Mouse (Mus musculus): ENCODE data around the gene Ildr2.

The Ildr2 gene

DNA sequence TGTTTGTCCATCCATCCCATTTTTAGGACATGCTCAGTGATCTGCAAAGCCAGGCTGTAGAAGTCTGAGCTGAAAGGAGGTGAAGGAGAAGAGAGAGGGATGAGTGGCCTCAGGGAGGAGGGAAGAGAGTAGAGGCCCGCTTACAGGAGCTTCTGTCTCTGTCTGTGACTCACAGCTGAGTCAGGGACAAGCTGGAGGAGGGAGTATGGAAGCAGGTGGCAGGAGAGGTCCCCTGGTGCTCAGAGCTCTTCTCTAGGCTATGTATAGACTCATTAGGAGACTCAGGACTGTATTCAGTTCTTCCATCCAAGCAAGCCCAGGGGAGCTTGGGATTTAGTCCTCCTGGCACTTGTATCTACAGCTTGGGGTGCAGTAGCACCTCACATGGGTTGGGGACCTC, 59.7 kb downstream of the Ildr2 start:
- in situ Hi-C loops (cut with MboI; ENCODE audit: low pct_unique_long_range_greater_than_20kb in 1 of 2, low sequenced_read_pairs in 2 of 2, unreplicated experiment in 1 of 2): loop anchor here (10.0 to 25.0 kb wide), 2 partner anchors 149 to 526 kb away; partner anchors contain the start of gene Cd247 (in 1 of the 2)

DNA sequence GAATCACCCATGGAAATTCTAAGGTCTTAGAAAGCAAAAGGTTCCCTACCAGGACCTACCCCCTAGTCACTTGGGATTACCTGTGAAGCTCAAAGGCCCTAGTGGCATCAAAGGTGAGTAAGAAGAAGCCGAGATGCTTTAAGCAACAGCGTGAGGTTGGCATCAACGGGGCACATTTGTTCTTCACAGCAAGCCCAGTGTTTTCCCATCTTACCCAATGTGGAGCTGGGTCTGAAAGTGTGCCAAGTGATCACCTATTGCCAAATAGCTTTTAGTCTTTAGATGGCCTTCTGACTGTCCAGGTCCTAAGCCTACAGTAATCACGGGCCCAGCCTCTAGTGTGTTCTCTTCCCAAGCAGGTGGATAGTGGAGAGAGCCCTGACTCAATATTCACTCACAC, 61.8 kb downstream of the Ildr2 start:
- in situ Hi-C loops (cut with MboI; ENCODE audit: low pct_unique_long_range_greater_than_20kb in 1 of 2, low sequenced_read_pairs in 2 of 2, unreplicated experiment in 1 of 2): loop anchor here (10.0 to 25.0 kb wide), 2 partner anchors 151 to 528 kb away; partner anchors contain the start of gene Cd247 (in 1 of the 2)

DNA sequence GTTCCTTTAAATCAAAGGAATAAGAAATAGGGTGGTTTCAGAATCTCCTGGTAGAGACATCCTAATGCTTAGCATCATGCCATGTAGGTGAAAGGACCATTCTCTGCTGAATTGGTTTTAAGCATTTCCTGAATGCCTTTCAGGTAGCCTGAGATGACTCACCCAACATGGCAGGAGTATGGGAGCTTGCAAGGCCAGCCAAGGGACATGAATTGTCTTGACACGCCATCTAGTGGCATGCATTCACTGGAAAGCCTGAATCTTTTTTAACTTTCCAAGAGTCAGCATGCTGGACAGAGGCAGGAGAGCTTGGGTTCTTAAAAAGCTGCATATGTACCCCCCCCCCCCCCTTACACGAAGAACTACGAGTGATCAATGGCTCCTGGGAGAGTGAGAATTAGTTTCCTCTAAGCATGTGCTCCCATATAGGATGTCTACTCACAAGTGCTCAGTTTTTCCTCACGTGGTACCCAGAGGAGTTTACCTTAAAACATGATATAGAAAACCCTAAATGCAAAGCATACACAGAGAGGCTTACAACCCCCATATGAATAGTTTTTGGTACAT, 65.3 kb downstream of the Ildr2 start:
- in situ Hi-C loops (cut with MboI; ENCODE audit: low pct_unique_long_range_greater_than_20kb in 1 of 2, low sequenced_read_pairs in 2 of 2, unreplicated experiment in 1 of 2): loop anchor here (10.0 to 25.0 kb wide), 2 partner anchors 154 to 532 kb away; partner anchors contain the start of gene Cd247 (in 1 of the 2)

DNA sequence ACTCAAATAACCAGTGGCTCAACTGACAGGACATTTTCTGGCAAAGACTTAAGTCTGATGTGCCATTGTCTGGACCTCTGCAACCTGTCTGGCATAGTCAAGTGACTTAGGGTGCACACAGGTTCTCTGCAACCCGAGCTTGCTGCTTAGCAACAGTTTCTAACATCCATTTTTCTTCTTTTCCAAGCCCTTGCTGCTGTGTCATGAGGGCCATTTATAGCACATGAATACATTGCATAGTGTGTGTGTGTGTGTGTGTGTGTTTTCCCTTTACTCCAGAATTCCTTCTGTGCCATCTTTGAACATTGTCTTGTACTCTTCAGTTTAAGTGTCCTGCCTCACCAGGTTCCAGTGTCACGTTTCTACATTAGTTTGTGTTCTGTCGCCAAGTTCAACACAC, 72.5 kb downstream of the Ildr2 start:
- in situ Hi-C loops (cut with MboI; ENCODE audit: low pct_unique_long_range_greater_than_20kb in 1 of 2, low sequenced_read_pairs in 2 of 2, unreplicated experiment in 1 of 2): loop anchor here in 1 of 2 experiments (25.0 kb wide), 1 partner anchor 261 kb away; no protein-coding TSS in a partner anchor

DNA sequence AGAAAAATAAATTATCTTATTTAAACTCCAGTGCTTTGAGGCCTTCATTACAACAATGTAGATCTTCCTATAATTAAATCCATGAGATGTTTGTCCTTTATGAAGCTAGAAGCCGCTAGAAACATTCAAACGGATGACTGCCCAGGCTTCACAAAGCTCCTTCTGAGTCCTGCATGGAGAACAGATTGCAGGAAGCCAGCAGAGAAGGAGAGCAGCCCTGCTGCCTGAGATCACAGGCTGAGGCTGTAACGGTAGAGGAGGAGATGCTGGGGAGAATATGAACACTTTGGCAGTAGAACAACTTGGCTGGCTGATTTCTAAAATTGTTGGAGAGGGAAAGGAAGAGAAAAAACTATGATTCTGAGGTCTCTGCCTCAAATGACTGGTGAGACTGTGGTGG, 76.8 kb downstream of the Ildr2 start:
- in situ Hi-C loops (cut with MboI; ENCODE audit: low pct_unique_long_range_greater_than_20kb in 1 of 2, low sequenced_read_pairs in 2 of 2, unreplicated experiment in 1 of 2): loop anchor here in 1 of 2 experiments (25.0 kb wide), 1 partner anchor 257 kb away; no protein-coding TSS in a partner anchor

DNA sequence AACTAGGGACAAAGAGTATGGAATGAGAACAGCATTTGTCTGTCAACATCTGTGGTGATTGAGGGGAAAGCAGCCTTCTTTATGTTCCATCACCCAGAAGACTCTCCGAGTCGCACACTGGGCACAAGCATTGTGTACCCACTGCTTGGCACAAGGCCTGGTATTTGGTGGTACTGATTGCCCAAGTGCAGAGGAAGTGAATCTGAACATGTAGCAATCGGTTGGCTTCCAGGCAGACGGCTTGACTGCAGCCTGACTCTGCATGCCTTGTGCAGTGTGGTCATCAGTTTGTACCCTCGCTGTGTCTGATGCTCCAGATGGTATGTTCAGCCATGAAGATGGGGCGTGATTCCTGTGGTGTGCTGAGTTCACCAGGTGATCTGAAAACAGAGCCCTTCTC, 85.2 kb downstream of the Ildr2 start:
- in situ Hi-C loops (cut with MboI; ENCODE audit: low pct_unique_long_range_greater_than_20kb in 1 of 2, low sequenced_read_pairs in 2 of 2, unreplicated experiment in 1 of 2): loop anchor here in 1 of 2 experiments (25.0 kb wide), 1 partner anchor 248 kb away; no protein-coding TSS in a partner anchor

DNA sequence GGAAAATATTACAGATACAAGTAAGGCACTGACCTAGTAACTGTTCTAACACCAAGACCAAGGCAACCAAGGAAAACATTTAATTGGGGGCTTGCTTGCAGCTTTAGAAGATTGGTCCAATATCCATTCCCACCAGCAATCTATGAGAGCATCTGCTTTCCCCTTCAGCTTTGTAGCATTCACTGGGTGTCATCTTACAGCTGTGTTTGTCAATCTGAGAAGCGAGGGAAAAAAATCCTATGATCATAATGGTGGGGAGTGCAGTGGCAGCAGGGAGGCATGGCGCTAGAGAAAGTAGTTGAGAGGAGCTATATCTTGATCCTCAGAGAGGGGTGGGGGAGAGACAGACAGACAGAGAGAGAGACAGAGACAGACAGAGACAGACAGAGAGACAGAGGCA, 88.1 kb downstream of the Ildr2 start:
- in situ Hi-C loops (cut with MboI; ENCODE audit: low pct_unique_long_range_greater_than_20kb in 1 of 2, low sequenced_read_pairs in 2 of 2, unreplicated experiment in 1 of 2): loop anchor here in 1 of 2 experiments (25.0 kb wide), 1 partner anchor 245 kb away; no protein-coding TSS in a partner anchor

DNA sequence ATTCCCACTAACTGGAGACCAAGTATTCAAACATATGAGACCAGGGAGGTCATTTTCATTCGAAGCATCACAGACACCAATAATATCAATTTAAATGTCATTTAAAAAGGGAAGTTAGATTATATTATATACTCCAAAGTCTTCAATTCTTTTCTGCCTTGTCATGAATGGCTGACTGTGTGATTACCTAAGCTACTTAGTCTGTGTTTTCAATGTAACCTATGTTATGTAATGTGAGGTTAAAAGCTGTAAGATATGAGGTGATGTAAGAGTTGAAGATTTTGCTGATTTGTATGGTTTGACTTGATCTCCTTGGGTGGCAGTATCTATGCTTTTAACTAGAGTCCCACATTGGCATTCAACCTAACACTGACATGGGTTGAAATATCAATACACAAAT, 88.6 kb downstream of the Ildr2 start:
- in situ Hi-C loops (cut with MboI; ENCODE audit: low pct_unique_long_range_greater_than_20kb in 1 of 2, low sequenced_read_pairs in 2 of 2, unreplicated experiment in 1 of 2): loop anchor here in 1 of 2 experiments (25.0 kb wide), 1 partner anchor 245 kb away; no protein-coding TSS in a partner anchor

DNA sequence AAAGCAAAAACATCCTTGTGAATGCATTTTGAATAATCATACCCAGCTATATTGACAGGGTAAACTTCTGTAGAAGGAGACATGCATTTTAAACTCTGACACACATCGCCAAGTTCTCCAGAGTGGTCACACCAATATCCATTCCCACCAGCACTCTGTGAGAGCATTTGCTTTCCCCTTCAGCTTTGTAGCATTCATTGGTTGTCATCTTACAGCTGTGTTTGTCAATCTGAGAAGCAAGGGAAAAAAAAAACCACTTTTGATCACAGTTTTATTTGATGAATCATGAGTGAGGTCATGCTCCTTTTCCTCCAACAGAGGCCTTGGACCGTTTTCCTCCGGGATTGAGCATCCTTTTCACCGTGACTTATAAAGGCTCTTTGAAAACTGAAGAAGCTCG, 89.6 kb downstream of the Ildr2 start:
- in situ Hi-C loops (cut with MboI; ENCODE audit: low pct_unique_long_range_greater_than_20kb in 1 of 2, low sequenced_read_pairs in 2 of 2, unreplicated experiment in 1 of 2): loop anchor here in 1 of 2 experiments (25.0 kb wide), 1 partner anchor 244 kb away; no protein-coding TSS in a partner anchor

DNA sequence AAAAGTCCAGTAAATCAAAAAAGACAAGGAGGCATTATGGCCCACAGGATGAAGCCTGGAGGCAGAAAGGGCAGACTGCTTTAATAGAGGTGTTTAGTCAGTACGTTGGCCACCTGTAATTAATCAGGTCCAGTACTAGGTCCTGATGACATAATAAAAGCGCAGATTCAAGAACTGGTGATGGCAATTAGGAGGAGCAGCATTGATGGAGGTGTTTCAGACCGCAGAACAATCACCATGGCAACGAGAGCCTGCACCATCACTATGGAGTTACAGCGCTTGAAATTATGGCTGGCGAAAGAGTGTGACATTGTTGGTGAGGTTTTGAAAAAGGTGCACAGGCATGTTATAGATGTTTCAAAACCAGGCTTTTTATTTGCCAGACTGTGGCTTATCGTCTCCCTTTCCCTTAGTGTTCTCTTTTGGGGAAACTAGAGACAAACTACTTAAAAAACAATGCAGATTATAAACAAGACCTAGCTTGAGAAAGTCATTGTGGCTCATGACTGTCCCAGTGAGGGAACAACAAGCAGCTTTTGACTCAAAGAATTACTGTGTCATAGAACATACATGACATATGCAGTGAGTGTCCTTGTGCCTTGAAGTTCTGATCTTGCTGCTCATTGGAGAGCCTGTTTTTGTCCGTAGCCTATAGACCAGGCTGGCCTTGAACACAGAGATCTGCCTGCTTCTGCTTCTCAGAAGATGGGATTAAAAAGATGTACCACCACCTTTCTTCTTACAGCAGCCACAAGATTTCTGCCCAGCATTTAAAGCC, 90.5 kb downstream of the Ildr2 start:
- in situ Hi-C loops (cut with MboI; ENCODE audit: low pct_unique_long_range_greater_than_20kb in 1 of 2, low sequenced_read_pairs in 2 of 2, unreplicated experiment in 1 of 2): loop anchor here in 1 of 2 experiments (25.0 kb wide), 1 partner anchor 243 kb away; no protein-coding TSS in a partner anchor

DNA sequence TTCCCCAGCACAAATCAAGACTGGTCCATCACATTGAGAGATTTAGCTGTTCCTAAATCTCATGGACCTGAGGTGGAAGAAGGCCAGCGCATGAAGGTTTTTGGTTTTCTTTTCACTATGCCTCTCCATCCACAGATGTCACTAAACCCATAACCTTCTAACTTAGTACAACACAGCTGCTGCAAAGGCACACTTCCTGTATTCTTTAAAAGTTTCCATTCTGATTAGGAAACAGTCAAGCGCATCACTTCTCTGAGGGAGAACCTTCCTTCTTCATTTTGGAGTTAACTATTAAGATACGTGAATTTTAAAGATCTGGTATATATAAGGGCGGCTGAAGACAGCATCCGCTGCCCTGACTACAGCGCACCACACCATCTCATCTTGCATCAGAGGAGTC, 91.7 kb downstream of the Ildr2 start:
- in situ Hi-C loops (cut with MboI; ENCODE audit: low pct_unique_long_range_greater_than_20kb in 1 of 2, low sequenced_read_pairs in 2 of 2, unreplicated experiment in 1 of 2): loop anchor here in 1 of 2 experiments (25.0 kb wide), 1 partner anchor 242 kb away; no protein-coding TSS in a partner anchor

DNA sequence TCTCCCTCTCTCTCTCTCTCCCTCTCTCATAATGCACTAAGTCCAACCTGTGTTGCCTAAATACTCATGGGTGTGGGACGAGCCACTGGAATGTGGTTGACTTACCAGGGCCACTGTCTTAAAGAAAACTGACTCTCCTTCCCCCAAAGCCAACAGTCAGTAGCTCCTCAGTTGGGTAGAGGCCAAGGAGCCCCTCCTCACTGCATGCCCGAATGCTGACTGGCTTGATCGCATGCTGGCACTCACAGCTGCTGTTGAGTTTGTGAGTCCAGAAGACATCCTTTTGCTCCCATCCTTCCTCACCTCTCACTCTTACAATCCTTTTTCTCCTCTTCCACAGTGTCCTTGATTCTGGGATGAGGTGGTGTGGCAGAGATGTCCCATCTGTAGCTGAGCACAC, 93.0 kb downstream of the Ildr2 start:
- in situ Hi-C loops (cut with MboI; ENCODE audit: low pct_unique_long_range_greater_than_20kb in 1 of 2, low sequenced_read_pairs in 2 of 2, unreplicated experiment in 1 of 2): loop anchor here in 1 of 2 experiments (25.0 kb wide), 1 partner anchor 240 kb away; no protein-coding TSS in a partner anchor

DNA sequence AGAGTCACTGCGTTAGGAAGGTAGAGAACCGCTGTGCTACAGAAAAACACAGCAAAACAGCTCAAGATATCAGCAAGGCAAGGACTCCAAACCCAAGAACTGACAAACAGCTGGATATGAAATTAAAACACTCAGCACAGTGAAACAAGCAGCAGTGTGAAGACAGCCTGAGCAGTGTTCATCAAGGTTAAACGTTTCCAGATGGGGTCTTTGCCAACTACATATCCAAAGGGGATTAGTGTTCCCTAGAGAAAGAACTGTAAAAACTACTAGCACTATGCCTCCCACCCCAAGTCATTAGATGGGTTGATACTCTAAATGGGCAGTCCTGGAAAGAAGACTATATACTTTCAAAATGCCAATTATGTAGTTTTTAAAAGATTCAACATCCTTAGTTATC, 95.4 kb downstream of the Ildr2 start:
- in situ Hi-C loops (cut with MboI; ENCODE audit: low pct_unique_long_range_greater_than_20kb in 1 of 2, low sequenced_read_pairs in 2 of 2, unreplicated experiment in 1 of 2): loop anchor here in 1 of 2 experiments (25.0 kb wide), 1 partner anchor 238 kb away; no protein-coding TSS in a partner anchor

DNA sequence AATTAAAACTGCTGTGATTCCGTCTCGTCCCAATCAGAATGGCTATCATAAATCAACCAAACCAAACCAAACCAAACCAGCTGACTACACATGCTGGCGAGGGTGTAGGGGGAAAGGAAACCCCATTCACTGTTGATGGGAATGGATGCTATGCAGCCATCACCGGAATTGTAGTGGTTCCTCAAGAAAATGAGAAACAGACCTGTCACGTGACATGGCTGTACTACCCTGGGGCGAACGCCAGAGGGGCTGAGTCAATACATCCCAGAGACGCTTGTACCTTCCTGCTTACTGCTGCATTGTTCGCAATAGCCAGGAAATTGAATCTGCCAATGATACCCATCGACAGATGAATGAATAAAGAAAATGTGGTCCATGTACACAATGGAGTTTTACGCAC, 95.8 kb downstream of the Ildr2 start:
- in situ Hi-C loops (cut with MboI; ENCODE audit: low pct_unique_long_range_greater_than_20kb in 1 of 2, low sequenced_read_pairs in 2 of 2, unreplicated experiment in 1 of 2): loop anchor here in 1 of 2 experiments (25.0 kb wide), 1 partner anchor 238 kb away; no protein-coding TSS in a partner anchor

DNA sequence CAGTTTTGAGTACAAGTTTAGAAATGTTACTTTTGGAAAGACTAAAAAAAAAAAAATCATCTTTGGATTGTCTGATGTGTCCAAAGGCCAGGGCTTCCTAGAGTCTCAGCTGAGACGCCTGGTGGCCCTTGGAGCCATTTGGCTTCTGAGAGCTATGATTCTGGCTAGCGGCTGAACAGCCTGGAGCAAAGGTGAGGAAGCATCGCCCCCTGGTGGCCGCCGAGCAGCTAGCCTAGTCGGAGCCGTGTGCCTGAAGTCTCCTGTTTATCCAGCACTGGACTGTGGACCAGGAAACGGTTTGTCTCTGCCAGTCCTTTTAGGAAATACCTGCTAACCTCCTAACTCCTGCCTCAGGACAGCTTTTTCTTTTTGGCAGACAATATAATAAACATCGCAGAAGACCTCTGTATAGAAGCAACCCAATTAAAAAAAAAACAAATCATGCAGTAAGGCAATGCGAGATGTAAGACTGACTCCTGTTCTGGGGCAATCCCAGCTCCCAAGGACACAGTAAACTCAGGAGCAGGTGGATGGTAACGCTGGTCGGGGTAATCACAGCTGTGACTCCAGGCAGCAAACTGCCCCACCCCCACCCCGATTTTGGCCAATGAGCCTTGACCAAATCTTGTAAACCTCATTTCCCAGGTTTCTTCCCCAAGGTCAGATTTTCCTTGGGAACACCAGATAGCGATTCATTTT, 106.4 kb downstream of the Ildr2 start:
- in situ Hi-C loops (cut with MboI; ENCODE audit: low pct_unique_long_range_greater_than_20kb in 1 of 2, low sequenced_read_pairs in 2 of 2, unreplicated experiment in 1 of 2): no loop called here

DNA sequence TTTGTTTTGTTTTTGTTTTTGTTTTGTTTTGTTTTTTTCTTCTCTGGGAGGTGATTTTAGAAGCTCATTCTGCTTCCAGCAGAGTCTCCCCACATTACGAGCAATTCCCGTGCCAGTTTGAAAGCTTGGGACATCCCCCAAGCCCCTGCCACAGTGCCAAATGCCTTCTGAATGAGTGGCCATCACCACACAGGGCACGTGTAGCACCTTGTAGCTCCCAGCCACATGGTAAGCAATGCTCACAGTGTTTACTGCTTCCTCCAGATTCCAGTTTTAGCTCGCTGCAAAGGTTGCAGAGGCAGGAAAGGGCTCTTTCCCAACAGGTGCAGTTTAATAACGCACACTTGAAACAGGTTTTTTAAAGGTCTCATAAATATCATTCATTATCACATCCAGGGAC, 107.0 kb downstream of the Ildr2 start:
- in situ Hi-C loops (cut with MboI; ENCODE audit: low pct_unique_long_range_greater_than_20kb in 1 of 2, low sequenced_read_pairs in 2 of 2, unreplicated experiment in 1 of 2): no loop called here

DNA sequence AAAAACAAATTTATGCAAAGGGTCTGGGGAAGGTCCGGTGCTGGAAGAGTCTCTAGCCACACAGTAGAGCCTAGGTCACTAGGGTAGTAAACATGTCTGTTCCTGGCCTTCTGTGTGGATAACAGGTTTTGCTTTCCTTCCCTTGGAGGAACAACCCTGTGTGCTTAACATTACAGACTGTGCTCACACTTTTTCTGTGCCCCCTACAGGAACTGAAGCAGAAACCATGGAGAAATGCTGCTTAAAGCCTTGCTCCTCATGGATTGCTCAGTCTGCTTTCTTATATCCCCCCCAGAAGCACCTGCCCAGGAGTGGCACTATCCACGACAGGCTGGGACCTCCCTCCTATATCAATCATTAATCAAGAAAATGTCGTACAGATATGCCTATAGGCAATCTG, 107.9 kb downstream of the Ildr2 start:
- in situ Hi-C loops (cut with MboI; ENCODE audit: low pct_unique_long_range_greater_than_20kb in 1 of 2, low sequenced_read_pairs in 2 of 2, unreplicated experiment in 1 of 2): no loop called here

DNA sequence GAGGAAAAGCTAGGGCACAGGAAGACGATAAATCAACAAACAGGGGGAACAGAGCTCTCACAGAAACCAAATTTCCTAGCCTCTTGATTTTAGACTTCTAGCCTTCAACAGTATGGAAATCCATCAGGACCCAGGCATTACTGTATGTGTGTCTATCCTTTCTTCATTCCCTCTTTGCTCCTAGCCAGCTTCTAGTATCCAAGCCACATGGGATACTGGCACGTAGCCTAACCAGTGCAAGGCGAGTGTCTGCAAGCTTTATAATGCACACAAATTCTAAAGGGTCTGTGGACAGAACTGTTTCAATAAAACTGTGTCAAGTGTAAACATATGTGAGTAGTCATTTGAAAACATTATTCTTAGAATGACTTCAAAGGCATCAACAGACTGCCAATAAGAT, 108.7 kb downstream of the Ildr2 start:
- in situ Hi-C loops (cut with MboI; ENCODE audit: low pct_unique_long_range_greater_than_20kb in 1 of 2, low sequenced_read_pairs in 2 of 2, unreplicated experiment in 1 of 2): no loop called here
